Mouse (Mus musculus) embryonic facial prominence, embryonic 12.5 days (tissue): ENCODE measurements around the gene Aoc2. TPM values are rescaled to one million over a fixed set of nuclear protein-coding genes. Genes with fewer than 3 reads are reported as not detected.
"Not testable (repeated sequence)": the region's sequence is repeated elsewhere in the genome, so short reads cannot be mapped to it uniquely, and the experiment has no call there.

Experiments
- ATAC-seq: fragments of 200-750 bp; cut with Nextera tagmentation; 2 replicates; pipeline ENCODE4 v1.8.0; 2017; ENCODE audit not compliant: insufficient number of reproducible peaks, insufficient read depth, low FRiP score, low TSS enrichment
- H3K27ac ChIP-seq: fragments of 300-500 bp; sonication (generic); 2 replicates; pipeline ENCODE4 v1.5.1; 2016; ENCODE audit warnings: mild to moderate bottlenecking
- H3K27me3 ChIP-seq: fragments of 300-500 bp; sonication (generic); 2 replicates; pipeline ENCODE4 v1.6.1; 2016; ENCODE audit warnings: mild to moderate bottlenecking, moderate library complexity
- H3K36me3 ChIP-seq: fragments of 300-500 bp; sonication (generic); 2 replicates; pipeline ENCODE4 v1.6.1; 2016; ENCODE audit warnings: mild to moderate bottlenecking
- H3K4me1 ChIP-seq: fragments of 300-500 bp; sonication (generic); 2 replicates; pipeline ENCODE4 v1.6.1; 2016
- H3K4me2 ChIP-seq: fragments of 300-500 bp; sonication (generic); replicated peaks from 2 replicates; pipeline ENCODE4 v1.6.1; 2016; ENCODE audit warnings: mild to moderate bottlenecking, moderate library complexity
- H3K4me3 ChIP-seq: fragments of 300-500 bp; sonication (generic); 2 replicates; pipeline ENCODE4 v1.5.1; 2016; ENCODE audit warnings: mild to moderate bottlenecking
- H3K9ac ChIP-seq: fragments of 300-500 bp; sonication (generic); 2 replicates; pipeline ENCODE4 v1.6.1; 2016; ENCODE audit warnings: mild to moderate bottlenecking, moderate library complexity
- H3K9me3 ChIP-seq: fragments of 300-500 bp; sonication (generic); 2 replicates; pipeline ENCODE4 v1.6.1; 2016; ENCODE audit warnings: mild to moderate bottlenecking, moderate library complexity
- WGBS: fragments of 180-500 bp; shearing (Covaris S2); methylation state at CpG from one replicate; pipeline ENCODE4 v1.1.7; 2016; 5-methylcytosine and 5-hydroxymethylcytosine counted together
- microRNA-seq: library from miRNA; unstranded; fragments of <30 nt; microRNA quantifications from one replicate; pipeline ENCODE4, GENCODE M21; 2017
- polyA plus RNA-seq: library from polyadenylated mRNA; unstranded; fragments of >200 nt; fragmentation: Nextera tagmentation; extraction: Ambion mirVana; gene quantifications from 2 replicates; pipeline ENCODE4 v1.2.1, GENCODE M21; 2016

Aoc2 gene
- polyA plus RNA-seq, 1 experiment from 2014 or later = 1.8 TPM

DNA sequence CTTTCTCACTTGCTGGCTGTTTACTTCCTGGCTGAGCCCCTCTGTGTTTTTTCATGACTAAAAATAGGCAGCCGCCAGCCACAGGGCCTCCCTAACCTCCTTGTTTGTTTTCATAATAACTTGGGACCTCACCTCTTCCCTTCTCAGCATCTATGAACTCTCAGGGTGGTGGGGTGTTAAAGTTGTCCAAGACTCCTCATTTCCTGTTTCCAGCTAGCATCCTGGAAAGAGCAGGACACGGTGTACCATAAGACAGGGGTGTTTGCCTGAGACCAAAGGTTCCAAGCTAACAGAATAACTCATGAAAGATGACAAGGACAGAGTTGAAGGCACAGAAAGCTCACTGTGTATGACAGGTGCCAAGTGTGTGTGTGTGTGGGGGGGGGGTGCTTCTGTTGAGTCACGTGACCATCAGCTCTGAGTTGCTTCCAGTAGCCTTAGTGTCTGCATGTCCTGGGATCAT, 35.8 kb downstream of the Aoc2 start:
- Histone ChIP-seq H3K9me3 (no peaks in the 10 kb centered on the region), H3K27me3 (no peaks in the 10 kb centered on the region), H3K27ac (no peak overlapping the region), H3K4me3 (no peak overlapping the region), H3K4me2 (no peak overlapping the region), H3K9ac (no peak overlapping the region), H3K4me1 (no peaks in the 10 kb centered on the region), H3K36me3 (no peaks in the 10 kb centered on the region)
- ATAC-seq = no peak
- WGBS = 47% methylated on average over 3 of the region's 3 CpGs

- Histone ChIP-seq H3K9ac (no peak overlapping the region), H3K9me3 (no peaks in the 10 kb centered on the region), H3K4me3 (no peak overlapping the region), H3K27me3 (no peaks in the 10 kb centered on the region), H3K4me2 (no peak overlapping the region), H3K4me1 (no peaks in the 10 kb centered on the region), H3K27ac (no peak overlapping the region), H3K36me3 (no peaks in the 10 kb centered on the region)
- WGBS = 79% methylated on average over 5 of the region's 5 CpGs
- ATAC-seq = no peak
These were observed 39.7 kb downstream of the Aoc2 start for GRCm38 (mm10) chr11:101364531-101364931.

GRCm38 (mm10) chr11:101367326-101367935, 42.6 kb downstream of the Aoc2 start, which contains the start of gene G6pc:
Gene G6pc, plus strand, starts transcription at chr11:101367561.
- Histone ChIP-seq H3K4me1 (no peaks in the 10 kb centered on the region), H3K27me3 (no peaks in the 10 kb centered on the region), H3K36me3 (no peaks in the 10 kb centered on the region), H3K9ac (no peak within 1 kb of the TSS), H3K9me3 (no peaks in the 10 kb centered on the region), H3K27ac (no peak within 1 kb of the TSS), H3K4me3 (no peak within 1 kb of the TSS), H3K4me2 (no peak within 1 kb of the TSS)
- 86% methylated on average over 8 of the region's 8 CpGs for WGBS
- ATAC-seq = no peak

- Histone ChIP-seq H3K4me3 (no peak overlapping the region), H3K27me3 (no peaks in the 10 kb centered on the region), H3K27ac (no peak overlapping the region), H3K36me3 (no peaks in the 10 kb centered on the region), H3K9me3 (no peaks in the 10 kb centered on the region), H3K9ac (no peak overlapping the region), H3K4me1 (no peaks in the 10 kb centered on the region), H3K4me2 (no peak overlapping the region)
- ATAC-seq = no peak
- WGBS = 71% methylated on average over 5 of the region's 5 CpGs
These were observed 45.3 kb downstream of the Aoc2 start for GRCm38 (mm10) chr11:101370141-101370540.

DNA sequence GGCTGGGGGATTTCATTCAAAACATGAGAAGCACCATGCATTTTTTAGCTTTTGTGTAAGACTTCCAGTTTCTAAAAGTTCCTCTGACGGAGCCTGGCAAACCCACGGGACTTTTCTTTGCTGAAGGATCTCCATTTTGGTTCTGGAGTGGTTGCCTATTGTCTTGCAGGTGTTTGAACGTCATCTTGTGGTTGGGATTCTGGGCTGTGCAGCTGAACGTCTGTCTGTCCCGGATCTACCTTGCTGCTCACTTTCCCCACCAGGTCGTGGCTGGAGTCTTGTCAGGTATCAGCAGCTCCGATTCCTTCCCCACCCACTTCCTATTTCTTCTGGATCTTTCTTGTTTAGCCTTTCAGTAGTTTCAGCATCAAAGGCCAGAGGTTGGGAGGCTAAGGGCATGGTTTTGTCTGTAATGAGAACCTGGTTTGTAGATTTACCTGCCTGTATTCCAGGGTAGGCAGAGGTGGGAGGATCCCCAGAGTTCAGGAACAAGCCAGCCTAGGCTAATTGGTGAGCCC, 49.6 kb downstream of the Aoc2 start:
- no peak for ATAC-seq
- Histone ChIP-seq H3K4me2 (no peak overlapping the region), H3K9me3 (0 out of 2 replicates have a peak, but pooled peaks cover 2% of the 10 kb centered on the region), H3K27me3 (no peaks in the 10 kb centered on the region), H3K27ac (no peak overlapping the region), H3K4me3 (no peak overlapping the region), H3K9ac (no peak overlapping the region), H3K4me1 (no peaks in the 10 kb centered on the region), H3K36me3 (no peaks in the 10 kb centered on the region)
- 66% methylated on average over 7 of the region's 7 CpGs for WGBS

GRCm38 (mm10) chr11:101378196-101378595, 53.3 kb downstream of the Aoc2 start:
- H3K27ac ChIP-seq, H3K9me3 ChIP-seq, H3K27me3 ChIP-seq, ATAC-seq, H3K4me1 ChIP-seq, H3K36me3 ChIP-seq, H3K4me2 ChIP-seq, H3K9ac ChIP-seq, H3K4me3 ChIP-seq: not testable (repeated sequence)
- 84% methylated on average over 8 of the region's 8 CpGs for WGBS

- Histone ChIP-seq H3K27me3 (no peaks in the 10 kb centered on the region), H3K4me1 (no peaks in the 10 kb centered on the region), H3K4me3 (no peak overlapping the region), H3K9me3 (0 out of 2 replicates have a peak, but pooled peaks cover 2% of the 10 kb centered on the region), H3K4me2 (no peak overlapping the region), H3K27ac (no peak overlapping the region), H3K9ac (no peak overlapping the region), H3K36me3 (no peaks in the 10 kb centered on the region)
- no peak for ATAC-seq
- 86% methylated on average over 6 of the region's 6 CpGs for WGBS
These were observed 54.1 kb downstream of the Aoc2 start for GRCm38 (mm10) chr11:101378926-101379325.

Small RNA genes within 50 kb of the gene (microRNA-seq; reads per million reads assigned to microRNA genes)
- gene Gm25593 = not detected

Other genes starting within 250 kb of the Aoc2 start
- gene Hsd17b1, start 246.7 kb upstream of the Aoc2 start, polyA plus RNA-seq = 0.15 TPM in 1 of 2 replicates, not detected in the other
- gene Coasy, start 242.5 kb upstream of the Aoc2 start, polyA plus RNA-seq = 43.4 and 45.6 TPM in 2 replicates
- 37.8 and 42.8 TPM in 2 replicates for gene Mlx, start 237.8 kb upstream of the Aoc2 start, polyA plus RNA-seq
- 45.7 and 46.0 TPM in 2 replicates for gene Psmc3ip, start 229.6 kb upstream of the Aoc2 start, polyA plus RNA-seq
- 17.0 and 18.6 TPM in 2 replicates for gene Retreg3, start 205.2 kb upstream of the Aoc2 start, polyA plus RNA-seq
- gene Tubg1, start 205.1 kb upstream of the Aoc2 start, polyA plus RNA-seq = 81.7 and 83.6 TPM in 2 replicates
- gene Tubg2, start 169.2 kb upstream of the Aoc2 start, polyA plus RNA-seq = 9.4 and 10.8 TPM in 2 replicates
- gene Cntnap1, start 154.5 kb upstream of the Aoc2 start, polyA plus RNA-seq = 0.50 and 0.60 TPM in 2 replicates
- 10.3 and 11.9 TPM in 2 replicates for gene Plekhh3, start 153.7 kb upstream of the Aoc2 start, polyA plus RNA-seq
- 0.13 and 0.24 TPM in 2 replicates for gene Ccr10, start 149.6 kb upstream of the Aoc2 start, polyA plus RNA-seq
- 15.6 and 17.3 TPM in 2 replicates for gene Ezh1, start 98.6 kb upstream of the Aoc2 start, polyA plus RNA-seq
- gene Ramp2, start 79.0 kb upstream of the Aoc2 start, polyA plus RNA-seq = 80.2 and 86.9 TPM in 2 replicates
- 93.6 and 99.3 TPM in 2 replicates for gene Vps25, start 71.4 kb upstream of the Aoc2 start, polyA plus RNA-seq
- 7.7 and 8.0 TPM in 2 replicates for gene Wnk4, start 64.5 kb upstream of the Aoc2 start, polyA plus RNA-seq
- 1.4 and 2.0 TPM in 2 replicates for gene Cntd1, start 46.1 kb upstream of the Aoc2 start, polyA plus RNA-seq
- gene Coa3, start 45.9 kb upstream of the Aoc2 start, polyA plus RNA-seq = 201 and 209 TPM in 2 replicates
- gene Becn1, start 22.8 kb upstream of the Aoc2 start, polyA plus RNA-seq = 131 and 137 TPM in 2 replicates
- 163 and 172 TPM in 2 replicates for gene Psme3, start 8.8 kb upstream of the Aoc2 start, polyA plus RNA-seq
- 0.04 TPM in 1 of 2 replicates, not detected in the other for gene Aoc3, start 5.5 kb downstream of the Aoc2 start, polyA plus RNA-seq
- not detected in 2 replicates for gene G6pc, start 42.5 kb downstream of the Aoc2 start, polyA plus RNA-seq
- gene Aarsd1, start 92.6 kb downstream of the Aoc2 start, polyA plus RNA-seq = 86.3 and 86.5 TPM in 2 replicates
- 9.6 and 9.9 TPM in 2 replicates for gene Gm27029, start 99.7 kb downstream of the Aoc2 start, polyA plus RNA-seq
- gene Rundc1, start 100.0 kb downstream of the Aoc2 start, polyA plus RNA-seq = 22.5 and 23.0 TPM in 2 replicates
- gene Ptges3l, start 100.3 kb downstream of the Aoc2 start, polyA plus RNA-seq = 7.4 and 9.1 TPM in 2 replicates
- gene Rpl27, start 117.2 kb downstream of the Aoc2 start, polyA plus RNA-seq = 361 and 382 TPM in 2 replicates
- 5.9 and 6.1 TPM in 2 replicates for gene Ifi35, start 123.3 kb downstream of the Aoc2 start, polyA plus RNA-seq
- gene Rnd2, start 139.9 kb downstream of the Aoc2 start, polyA plus RNA-seq = 15.2 and 17.2 TPM in 2 replicates
- gene Vat1, start 141.2 kb downstream of the Aoc2 start, polyA plus RNA-seq = 32.2 and 35.4 TPM in 2 replicates
- gene Brca1, start 226.9 kb downstream of the Aoc2 start, polyA plus RNA-seq = 16.6 and 19.3 TPM in 2 replicates
- gene Nbr1, start 227.1 kb downstream of the Aoc2 start, polyA plus RNA-seq = 80.8 and 85.0 TPM in 2 replicates